Mouse (Mus musculus): ENCODE measurements around the gene Ctsd. TPM values are rescaled to one million over a fixed set of nuclear protein-coding genes. Genes with fewer than 3 reads are reported as not detected.

The Ctsd gene
- polyA plus RNA-seq, 1 experiment, result 253 TPM

DNA sequence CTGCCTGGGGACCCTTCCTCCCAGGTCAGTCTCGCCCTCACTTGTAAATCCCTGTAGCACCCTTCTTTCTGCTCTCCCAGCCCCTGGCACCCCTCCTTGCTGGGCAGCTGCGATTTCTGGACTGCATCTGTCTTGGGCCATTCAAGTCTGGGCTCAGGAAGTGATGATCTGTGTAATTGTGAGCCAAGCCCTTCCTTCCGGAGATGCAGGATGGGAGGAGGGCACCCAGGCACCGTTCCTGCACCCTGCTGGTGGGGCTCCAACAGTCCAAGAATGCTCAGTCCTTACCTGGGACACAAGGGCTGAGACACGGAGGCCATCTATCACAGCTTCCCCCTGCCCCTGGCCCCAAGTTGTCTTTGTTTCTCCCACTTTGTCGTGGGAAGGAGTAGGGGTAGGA is 18.0 kb downstream of the Ctsd start:
- Histone ChIP-seq H3K4me1 (ENCODE audit: control insufficient read depth, insufficient read depth, insufficient read length, low read length) (no peaks in the 10 kb centered on the region), H3K27me3 (ENCODE audit: control insufficient read depth, insufficient read depth, low read length) (peaks cover 15% of the 10 kb centered on the region), H3K27ac (ENCODE audit: insufficient read depth, low read depth, low read length) (no peak overlapping the region), H3K36me3 (ENCODE audit: control insufficient read depth, insufficient read depth, low read length) (peaks cover 1% of the 10 kb centered on the region; the same call in 1 of the 2 replicates), H3K4me3 (ENCODE audit: low read depth, low read length) (no peak overlapping the region)
- 57% methylated on average over 6 of the region's 6 CpGs for WGBS
- TF ChIP-seq POLR2A (IDR thresholded peaks at IDR 0.05; ENCODE audit: low read depth, low read length), result no peak
- TF ChIP-seq CTCF (IDR thresholded peaks at IDR 0.05; ENCODE audit: extremely low read depth, insufficient read length, insufficient replicate concordance, low read depth, low read length), result no peak

GRCm38 (mm10) chr7:142368856-142369255 is 19.0 kb downstream of the Ctsd start:
- H3K27ac ChIP-seq (ENCODE audit: insufficient read depth, low read depth, low read length), result no peak overlapping the region
- WGBS, result 66% methylated on average over 2 of the region's 2 CpGs
- H3K4me1 ChIP-seq (ENCODE audit: control insufficient read depth, insufficient read depth, insufficient read length, low read length), result no peaks in the 10 kb centered on the region
- peaks cover 15% of the 10 kb centered on the region for H3K27me3 ChIP-seq (ENCODE audit: control insufficient read depth, insufficient read depth, low read length)
- no peak overlapping the region for H3K4me3 ChIP-seq (ENCODE audit: low read depth, low read length)
- TF ChIP-seq CTCF (IDR thresholded peaks at IDR 0.05; ENCODE audit: extremely low read depth, insufficient read length, insufficient replicate concordance, low read depth, low read length) (no peak), POLR2A (IDR thresholded peaks at IDR 0.05; ENCODE audit: low read depth, low read length) (no peak)
- no peaks in the 10 kb centered on the region for H3K36me3 ChIP-seq (ENCODE audit: control insufficient read depth, insufficient read depth, low read length)

- WGBS, result 53% methylated on average over 4 of the region's 4 CpGs
- Histone ChIP-seq H3K27ac (ENCODE audit: insufficient read depth, low read depth, low read length) (no peak overlapping the region), H3K4me3 (ENCODE audit: low read depth, low read length) (no peak overlapping the region), H3K36me3 (ENCODE audit: control insufficient read depth, insufficient read depth, low read length) (no peaks in the 10 kb centered on the region), H3K4me1 (ENCODE audit: control insufficient read depth, insufficient read depth, insufficient read length, low read length) (no peaks in the 10 kb centered on the region), H3K27me3 (ENCODE audit: control insufficient read depth, insufficient read depth, low read length) (no peaks in the 10 kb centered on the region)
- TF ChIP-seq POLR2A (IDR thresholded peaks at IDR 0.05; ENCODE audit: low read depth, low read length) (no peak), CTCF (IDR thresholded peaks at IDR 0.05; ENCODE audit: extremely low read depth, insufficient read length, insufficient replicate concordance, low read depth, low read length) (no peak)
Measured at GRCm38 (mm10) chr7:142363107-142363506, 24.7 kb downstream of the Ctsd start.

GRCm38 (mm10) chr7:142360743-142361142 is 27.1 kb downstream of the Ctsd start:
- H3K27ac ChIP-seq (ENCODE audit: insufficient read depth, low read depth, low read length), result no peak overlapping the region
- TF ChIP-seq POLR2A (IDR thresholded peaks at IDR 0.05; ENCODE audit: low read depth, low read length) (no peak), CTCF (IDR thresholded peaks at IDR 0.05; ENCODE audit: extremely low read depth, insufficient read length, insufficient replicate concordance, low read depth, low read length) (no peak)
- no peaks in the 10 kb centered on the region for H3K27me3 ChIP-seq (ENCODE audit: control insufficient read depth, insufficient read depth, low read length)
- H3K4me1 ChIP-seq (ENCODE audit: control insufficient read depth, insufficient read depth, insufficient read length, low read length), result no peaks in the 10 kb centered on the region
- no peaks in the 10 kb centered on the region for H3K36me3 ChIP-seq (ENCODE audit: control insufficient read depth, insufficient read depth, low read length)
- no peak overlapping the region for H3K4me3 ChIP-seq (ENCODE audit: low read depth, low read length)

GRCm38 (mm10) chr7:142359129-142359528 is 28.7 kb downstream of the Ctsd start:
- WGBS, result 61% methylated on average over 8 of the region's 8 CpGs
- TF ChIP-seq CTCF (IDR thresholded peaks at IDR 0.05; ENCODE audit: extremely low read depth, insufficient read length, insufficient replicate concordance, low read depth, low read length) (no peak), POLR2A (IDR thresholded peaks at IDR 0.05; ENCODE audit: low read depth, low read length) (no peak)
- Histone ChIP-seq H3K36me3 (ENCODE audit: control insufficient read depth, insufficient read depth, low read length) (no peaks in the 10 kb centered on the region), H3K27ac (ENCODE audit: insufficient read depth, low read depth, low read length) (no peak overlapping the region), H3K4me1 (ENCODE audit: control insufficient read depth, insufficient read depth, insufficient read length, low read length) (no peaks in the 10 kb centered on the region), H3K27me3 (ENCODE audit: control insufficient read depth, insufficient read depth, low read length) (no peaks in the 10 kb centered on the region), H3K4me3 (ENCODE audit: low read depth, low read length) (no peak overlapping the region)

DNA sequence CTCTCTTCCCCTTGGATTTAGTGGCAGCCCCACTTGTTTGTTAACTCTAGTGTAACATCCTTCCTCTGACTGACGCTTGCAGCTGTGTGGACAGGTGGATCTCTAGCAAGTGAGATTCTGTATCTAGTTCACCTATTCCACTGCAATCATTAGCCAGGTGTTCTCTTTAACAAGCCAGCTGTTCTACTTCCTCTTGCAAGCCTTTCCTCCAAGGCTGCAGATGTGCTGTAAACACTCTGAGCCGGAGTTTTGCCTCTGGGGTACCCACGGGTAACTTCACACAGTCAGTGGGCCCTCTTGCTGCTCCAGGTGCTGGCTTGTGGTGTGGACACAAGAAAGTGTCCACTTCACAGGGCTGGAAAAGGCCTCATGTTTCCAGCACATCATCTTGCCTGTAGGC is 30.3 kb downstream of the Ctsd start:
- H3K4me3 ChIP-seq (ENCODE audit: low read depth, low read length), result no peak overlapping the region
- TF ChIP-seq POLR2A (IDR thresholded peaks at IDR 0.05; ENCODE audit: low read depth, low read length), result no peak
- TF ChIP-seq CTCF (IDR thresholded peaks at IDR 0.05; ENCODE audit: extremely low read depth, insufficient read length, insufficient replicate concordance, low read depth, low read length), result no peak
- H3K4me1 ChIP-seq (ENCODE audit: control insufficient read depth, insufficient read depth, insufficient read length, low read length), result no peaks in the 10 kb centered on the region
- no peaks in the 10 kb centered on the region for H3K36me3 ChIP-seq (ENCODE audit: control insufficient read depth, insufficient read depth, low read length)
- H3K27me3 ChIP-seq (ENCODE audit: control insufficient read depth, insufficient read depth, low read length), result no peaks in the 10 kb centered on the region
- 32% methylated on average over 3 of the region's 3 CpGs for WGBS
- no peak overlapping the region for H3K27ac ChIP-seq (ENCODE audit: insufficient read depth, low read depth, low read length)

DNA sequence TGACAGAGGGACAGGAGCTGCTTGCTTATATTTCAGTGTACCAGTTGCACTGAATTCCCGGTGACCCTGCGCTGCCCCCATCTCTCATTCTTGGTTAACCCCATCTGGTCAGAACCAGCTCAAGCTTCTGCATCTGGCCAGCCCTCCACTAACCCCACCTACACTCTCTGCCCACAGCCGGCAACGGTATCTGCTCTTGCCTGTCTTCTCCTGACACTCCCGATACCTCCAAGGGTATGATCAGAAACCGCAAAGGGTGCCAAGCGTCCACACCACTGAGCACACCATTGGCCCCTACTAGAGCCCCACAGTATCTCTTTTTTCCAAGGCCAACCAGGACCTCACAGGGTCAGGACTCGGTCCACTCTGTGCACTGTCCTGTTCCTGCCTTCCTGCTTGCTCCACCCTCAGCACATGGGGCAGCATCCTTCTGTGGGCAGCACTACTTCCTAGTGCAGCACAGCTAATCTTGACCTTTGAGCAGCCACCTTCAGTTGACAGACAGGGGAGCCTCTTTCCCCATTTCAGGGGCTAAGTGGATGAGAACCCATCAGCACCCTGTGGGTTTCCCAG is 33.1 kb downstream of the Ctsd start:
- 51% methylated on average over 8 of the region's 8 CpGs for WGBS
- TF ChIP-seq CTCF (IDR thresholded peaks at IDR 0.05; ENCODE audit: extremely low read depth, insufficient read length, insufficient replicate concordance, low read depth, low read length) (no peak), POLR2A (IDR thresholded peaks at IDR 0.05; ENCODE audit: low read depth, low read length) (no peak)
- Histone ChIP-seq H3K27ac (ENCODE audit: insufficient read depth, low read depth, low read length) (no peak overlapping the region), H3K4me3 (ENCODE audit: low read depth, low read length) (no peak overlapping the region), H3K36me3 (ENCODE audit: control insufficient read depth, insufficient read depth, low read length) (no peaks in the 10 kb centered on the region), H3K27me3 (ENCODE audit: control insufficient read depth, insufficient read depth, low read length) (no peaks in the 10 kb centered on the region), H3K4me1 (ENCODE audit: control insufficient read depth, insufficient read depth, insufficient read length, low read length) (no peaks in the 10 kb centered on the region)

All from small intestine, adult 2 months (tissue).